Mouse (Mus musculus): ENCODE data around the gene Slc36a3.

DNA sequence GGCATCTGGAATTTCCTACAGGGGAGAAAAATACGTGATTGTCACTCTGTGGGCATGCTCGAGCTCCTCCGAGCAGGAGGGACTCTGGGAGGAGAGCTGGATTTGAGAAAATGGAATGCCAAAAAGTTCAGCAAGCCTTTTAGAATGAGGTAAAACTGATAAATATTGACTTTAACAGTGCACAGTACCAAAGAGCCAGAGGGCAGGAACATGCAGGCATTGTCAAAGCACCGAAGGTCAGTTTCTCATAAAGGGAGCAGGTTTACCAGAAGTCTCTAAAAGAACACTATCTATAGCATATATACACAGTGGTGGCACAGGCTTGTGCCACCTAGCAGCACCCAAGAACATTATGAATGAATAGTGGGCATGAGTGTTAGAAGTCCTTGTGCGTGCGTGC, 17.4 kb upstream of the Slc36a3 start:
- TF ChIP-seq CTCF (conservative IDR thresholded peaks at IDR 0.05; ENCODE audit: insufficient read depth, insufficient read length, low read depth, low read length) (no peak), POLR2A (IDR thresholded peaks at IDR 0.05; ENCODE audit: low read depth, low read length) (no peak)

All from kidney, adult 2 months (tissue).